Mouse (Mus musculus) lung, postnatal 0 days (tissue): Measurements from ENCODE around the gene Ppp2r3c.

Source experiments
- CTCF ChIP-seq: IDR thresholded peaks from 2 replicates; pipeline ENCODE4 v1.5.1; 2016; ENCODE audit warnings: antibody characterized with exemption, mild to moderate bottlenecking
- EP300 ChIP-seq: IDR thresholded peaks from 2 replicates; pipeline ENCODE4 v1.6.1; 2016; ENCODE audit warnings: antibody characterized with exemption, mild to moderate bottlenecking, control low read depth

DNA sequence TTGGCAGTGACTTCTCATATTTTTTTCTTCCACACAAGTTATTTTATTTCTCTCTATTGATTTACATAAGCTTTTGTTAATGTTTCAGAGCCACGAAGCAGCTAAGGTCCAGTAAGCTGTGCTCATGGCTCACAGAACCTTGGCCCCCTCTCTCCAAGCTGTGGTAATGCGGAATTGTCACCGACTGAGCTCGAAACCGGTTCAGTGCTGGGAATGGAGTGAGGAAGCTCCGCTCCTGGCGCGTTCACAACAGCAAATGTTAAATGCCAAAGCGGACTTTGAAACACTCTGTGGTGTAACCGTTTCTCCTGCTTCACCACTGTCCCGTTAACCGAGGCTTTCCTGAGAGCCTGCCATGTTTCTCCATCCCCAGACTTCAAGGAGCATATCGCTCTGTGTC is 41.8 kb upstream of the Ppp2r3c start:
- TF ChIP-seq CTCF (peak; percentile 28; the same call in 1 of the 2 replicates), EP300 (no peak)
